Mouse (Mus musculus): Measurements from ENCODE around the gene Inmt. TPM values are rescaled to one million over a fixed set of nuclear protein-coding genes. Genes with fewer than 3 reads are reported as not detected.
"Not testable (repeated sequence)": the region's sequence is repeated elsewhere in the genome, so short reads cannot be mapped to it uniquely, and the experiment has no call there.

The Inmt gene
- total RNA-seq (2021): 1 to 10 TPM; 1.6 to 2.3 TPM
- long read RNA-seq, experiment 1, partial matches to known transcripts: 0 of 2 reads
- long read RNA-seq, experiment 1, other reads (novel, unspliced or antisense): 1 of 2 reads
- long read RNA-seq, experiment 2: 0 reads

GRCm38 (mm10) chr6:55174741-55175181 is at the start of gene Inmt:
Inmt (minus strand) TSS chr6:55175043.
- DNase-seq (ENCODE audit: low spot score in 2 of 2): no peak

DNA sequence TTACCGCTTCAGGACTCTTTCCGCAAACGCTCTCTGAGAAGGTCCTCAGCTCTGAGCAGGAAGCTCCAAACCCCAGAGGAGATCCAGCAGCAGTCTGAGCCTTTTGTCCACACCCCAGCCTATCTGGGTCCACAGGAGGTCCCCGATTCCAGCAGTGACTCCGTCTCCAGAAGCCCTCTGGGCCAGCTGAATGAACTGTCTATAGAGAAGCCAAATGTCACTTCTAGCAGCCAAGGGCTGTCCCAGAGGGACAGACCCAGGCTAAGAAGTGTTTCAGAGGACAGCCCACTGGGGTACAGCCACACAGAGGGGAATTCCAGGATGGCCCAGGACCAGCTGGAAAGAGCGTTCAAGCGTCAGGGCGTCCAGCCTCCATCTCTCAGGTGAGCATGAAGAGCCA is 49.1 kb upstream of the Inmt start:
- DNase-seq (ENCODE audit: low spot score in 2 of 2): no peak

- DNase-seq (ENCODE audit: low spot score in 2 of 2): no peak
Measured at GRCm38 (mm10) chr6:55218232-55218631, 43.4 kb upstream of the Inmt start.

DNA sequence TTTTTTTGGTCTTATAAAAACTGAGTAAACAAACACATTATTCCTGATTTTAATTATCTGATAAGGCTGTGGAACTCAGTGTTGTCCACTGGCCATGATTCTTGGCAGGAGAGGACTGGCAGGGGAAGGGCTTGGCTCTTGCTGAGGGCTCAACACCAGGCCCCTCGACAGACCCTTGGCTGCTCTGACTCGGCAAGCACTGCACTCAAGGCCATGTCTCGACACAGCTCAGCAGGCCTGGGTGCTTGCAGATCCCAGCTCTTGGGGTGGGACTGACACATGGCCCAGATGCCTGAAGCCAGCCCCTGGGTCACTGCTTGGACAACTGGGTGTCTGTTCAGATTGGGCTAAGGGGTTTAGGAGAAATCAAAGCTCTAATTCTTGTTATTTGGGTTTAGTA is 39.7 kb upstream of the Inmt start:
- no peak for DNase-seq (ENCODE audit: low spot score in 2 of 2)

DNA sequence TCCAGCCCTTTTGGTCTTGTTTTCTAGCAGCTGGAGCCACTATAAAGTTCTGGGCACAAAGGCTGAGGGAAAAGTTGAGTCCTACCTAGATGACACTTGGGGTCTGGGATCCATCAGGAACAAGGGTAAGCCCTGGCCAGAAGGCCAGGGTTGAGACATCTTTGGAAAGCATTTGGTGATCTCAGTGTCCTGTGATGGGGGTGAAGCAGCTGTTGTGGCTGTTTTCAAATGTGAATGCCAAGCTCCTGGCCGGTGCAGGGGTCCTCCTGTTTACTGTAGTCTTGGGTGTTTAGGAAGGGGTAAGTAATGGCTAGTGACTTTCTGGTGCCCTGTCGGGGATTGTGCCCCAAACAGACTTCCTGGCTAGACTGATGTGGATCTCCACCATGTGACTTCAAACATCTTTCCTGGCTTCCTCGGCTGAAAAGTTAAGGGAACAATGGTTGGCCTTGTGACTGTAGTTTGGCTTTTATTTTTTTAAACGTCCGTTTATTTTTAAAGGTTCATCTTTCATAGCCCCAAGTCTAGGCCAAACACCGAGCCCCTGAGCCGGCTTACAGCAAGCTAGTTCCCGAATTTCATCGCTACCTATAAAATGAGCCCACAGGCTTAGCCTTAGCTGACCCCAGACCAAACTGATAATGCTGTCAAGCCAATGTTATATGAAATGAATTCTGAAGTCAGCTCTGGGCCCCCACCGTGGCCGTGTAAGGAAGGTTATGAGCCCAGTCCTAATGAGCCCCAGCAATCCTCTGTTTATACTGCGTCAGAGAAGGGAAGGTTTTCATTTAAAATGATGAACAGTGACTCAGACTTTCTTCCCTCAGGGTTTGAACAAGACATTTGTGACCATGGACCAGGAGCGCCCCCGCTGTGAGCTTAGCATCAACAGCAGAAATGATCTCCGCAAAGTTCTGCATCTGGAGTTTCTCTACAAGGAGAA is 35.9 kb upstream of the Inmt start:
- no peak for DNase-seq (ENCODE audit: low spot score in 2 of 2)

GRCm38 (mm10) chr6:55207786-55208185 is 32.9 kb upstream of the Inmt start:
- no peak for DNase-seq (ENCODE audit: low spot score in 2 of 2)

GRCm38 (mm10) chr6:55203931-55204330 is 29.1 kb upstream of the Inmt start:
- no peak for DNase-seq (ENCODE audit: low spot score in 2 of 2)

DNA sequence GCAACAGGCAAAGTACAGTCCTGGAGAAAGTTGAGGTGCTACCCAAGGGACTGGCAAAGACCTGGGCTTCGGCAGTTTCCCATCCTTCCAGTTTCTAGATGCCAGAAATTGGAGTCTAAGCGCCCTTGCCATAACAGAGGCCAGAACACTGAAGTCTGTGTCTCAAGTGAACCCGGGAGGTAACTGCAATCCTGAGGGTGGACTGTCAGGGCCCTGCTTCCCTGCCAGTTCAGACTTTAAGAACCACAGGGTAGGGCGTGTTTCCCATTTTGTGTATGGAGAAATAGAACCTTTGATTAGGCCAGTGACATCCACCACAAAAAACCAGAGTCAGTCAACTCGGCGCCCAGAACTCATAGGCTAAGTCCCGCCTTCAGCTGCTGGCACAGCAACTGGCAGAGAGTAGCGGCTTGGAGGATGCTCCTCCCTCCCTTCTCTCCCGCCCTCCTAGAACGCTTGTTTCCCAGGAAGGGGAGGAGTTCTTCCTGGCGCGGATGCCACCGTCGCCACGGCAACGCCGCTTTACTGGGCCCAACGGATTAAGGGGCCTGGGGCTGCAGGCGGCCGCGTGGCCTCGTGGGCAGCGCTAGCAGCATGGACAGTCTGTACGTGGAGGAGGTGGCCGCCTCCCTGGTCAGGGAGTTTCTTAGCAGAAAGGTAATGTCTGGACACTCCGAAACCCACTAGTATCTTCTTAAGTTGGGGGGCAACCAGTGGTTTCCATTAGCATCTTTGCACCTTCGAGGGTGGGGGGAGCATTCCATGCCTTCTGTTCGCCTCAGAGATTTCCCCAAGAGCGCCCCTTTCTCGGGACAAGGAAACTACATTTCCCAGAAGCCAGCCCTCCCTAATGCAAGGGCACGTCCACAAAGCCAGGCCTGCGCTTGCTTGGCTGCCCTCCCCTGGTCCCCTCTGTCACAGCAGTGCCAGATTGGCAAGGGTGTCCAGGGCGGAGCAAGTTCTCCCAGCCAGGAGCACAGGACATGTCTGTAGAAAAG is 28.4 kb upstream of the Inmt start, which contains the start of gene Mindy4:
Gene Mindy4, plus strand, starts transcription at position 471 of the 998 bp plus-strand sequence.
- DNase-seq (ENCODE audit: low spot score in 2 of 2): peak; percentile 78 to 89

GRCm38 (mm10) chr6:55199047-55199446 is 24.2 kb upstream of the Inmt start:
- no peak for DNase-seq (ENCODE audit: low spot score in 2 of 2)

DNA sequence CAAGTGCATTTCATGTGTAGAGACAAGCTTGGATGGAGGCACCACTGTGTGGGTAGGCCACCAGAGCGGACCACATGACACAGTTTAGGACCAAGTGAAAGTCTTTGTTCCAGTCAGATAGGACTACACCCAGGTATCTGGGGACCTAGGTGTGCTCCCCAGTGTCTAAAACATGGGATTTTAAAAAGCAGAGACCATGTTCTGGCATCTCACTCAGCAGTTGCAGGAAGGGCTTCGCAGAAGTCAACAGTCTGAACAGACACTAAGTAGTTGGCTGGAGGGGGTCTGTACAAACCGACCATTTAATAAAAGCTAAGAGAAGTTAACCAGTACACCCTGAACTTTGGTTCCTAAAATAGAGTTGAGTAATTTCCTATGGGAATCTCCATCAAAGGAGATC is 18.3 kb upstream of the Inmt start:
- no peak for DNase-seq (ENCODE audit: low spot score in 2 of 2)

DNA sequence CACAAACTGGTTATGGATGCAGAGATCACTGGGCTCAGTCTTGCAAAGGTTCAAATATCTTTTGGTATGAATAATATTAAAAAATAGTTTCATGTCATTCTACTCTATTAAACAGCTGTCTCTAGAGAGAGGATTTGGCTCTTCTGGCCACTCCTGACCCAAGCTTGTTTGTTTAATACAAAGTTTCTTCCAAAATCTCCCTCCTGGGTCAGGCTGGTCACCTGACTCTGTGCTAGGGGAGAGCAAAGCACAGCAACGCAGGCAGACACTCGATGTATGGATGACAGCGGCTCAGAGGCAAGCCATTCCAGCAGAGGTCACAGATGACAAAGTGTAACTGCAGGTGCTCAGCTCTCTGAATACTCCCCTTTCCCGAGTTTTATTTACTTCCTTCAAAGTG is 16.7 kb upstream of the Inmt start:
- DNase-seq (ENCODE audit: low spot score in 2 of 2): no peak

- no peak for DNase-seq (ENCODE audit: low spot score in 2 of 2)
Measured at GRCm38 (mm10) chr6:55189406-55189805, 14.6 kb upstream of the Inmt start.

- DNase-seq (ENCODE audit: low spot score in 2 of 2): not testable (repeated sequence)
Measured at GRCm38 (mm10) chr6:55187827-55188226, 13.0 kb upstream of the Inmt start.

- no peak for DNase-seq (ENCODE audit: low spot score in 2 of 2)
Measured at GRCm38 (mm10) chr6:55182655-55183430, 8.0 kb upstream of the Inmt start.

DNA sequence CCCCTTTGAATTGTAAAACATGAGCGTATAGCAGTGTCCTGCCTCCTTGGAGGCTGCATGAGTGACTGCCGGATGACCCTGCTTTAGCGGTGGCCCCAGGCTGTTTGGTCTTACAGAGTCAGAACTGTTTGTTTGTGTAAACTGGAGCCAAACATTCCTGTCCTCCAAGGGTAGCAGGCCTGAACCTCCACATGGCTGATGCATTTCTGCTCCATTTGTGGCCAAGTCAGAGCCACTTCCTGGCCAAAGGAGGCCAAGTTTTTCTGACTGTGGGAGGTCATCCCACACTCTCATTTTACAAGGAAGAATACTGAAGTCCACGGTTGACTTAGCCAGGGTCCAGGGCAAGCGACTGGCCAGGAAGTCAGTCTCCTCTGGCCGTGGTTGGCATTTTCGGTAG is 4.7 kb upstream of the Inmt start:
- no peak for DNase-seq (ENCODE audit: low spot score in 2 of 2)

GRCm38 (mm10) chr6:55177060-55177732 is 2.4 kb upstream of the Inmt start:
- peak; percentile 36 to 58 for DNase-seq (ENCODE audit: low spot score in 2 of 2)

GRCm38 (mm10) chr6:55175892-55176291 is 1.0 kb upstream of the Inmt start:
- no peak for DNase-seq (ENCODE audit: low spot score in 2 of 2)

DNA sequence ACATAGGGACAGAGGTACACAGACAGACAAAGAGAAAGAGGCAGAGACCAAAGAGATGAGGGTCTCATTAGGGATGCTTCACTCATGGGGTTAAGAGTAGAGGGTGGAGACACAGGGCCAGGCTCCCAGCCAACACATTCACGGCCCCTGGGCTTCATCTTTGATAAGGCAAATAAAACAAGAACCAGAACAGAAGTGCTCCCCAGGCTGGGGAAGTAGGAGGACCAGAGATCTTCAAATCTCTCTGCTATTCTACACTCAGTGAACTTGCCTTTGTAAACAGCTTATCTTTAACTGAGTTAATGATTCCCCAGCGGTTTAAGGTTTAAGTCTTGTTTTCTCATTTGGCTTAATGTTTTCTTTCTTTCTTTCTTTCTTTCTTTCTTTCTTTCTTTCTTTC is 613 bp upstream of the Inmt start:
- no peak for DNase-seq (ENCODE audit: low spot score in 2 of 2)

GRCm38 (mm10) chr6:55173941-55174349 is 898 bp downstream of the Inmt start:
- DNase-seq (ENCODE audit: low spot score in 2 of 2): no peak

GRCm38 (mm10) chr6:55173171-55173570 is 1.7 kb downstream of the Inmt start:
- no peak for DNase-seq (ENCODE audit: low spot score in 2 of 2)
